Mouse (Mus musculus) cortical plate, adult 2 months (tissue): Measurements from ENCODE around the gene Olfr1030.
"Not testable (repeated sequence)": the region's sequence is repeated elsewhere in the genome, so short reads cannot be mapped to it uniquely, and the experiment has no call there.

Experiments used
- CTCF ChIP-seq: fragments of 200-500 bp; IDR thresholded peaks from 2 replicates; pipeline ENCODE4 v1.5.1; 2011; ENCODE audit warnings: mild to moderate bottlenecking, control low read depth, low read length; ENCODE audit not compliant: insufficient read depth; ENCODE audit errors: extremely low read depth
- POLR2A ChIP-seq: fragments of 200-500 bp; IDR thresholded peaks from 2 replicates; pipeline ENCODE4 v1.6.1; 2011; ENCODE audit warnings: mild to moderate bottlenecking, low read length, control low read depth; ENCODE audit not compliant: insufficient read depth; ENCODE audit errors: extremely low read depth

- TF ChIP-seq POLR2A, CTCF: not testable (repeated sequence)
These were observed 42.4 kb downstream of the Olfr1030 start for GRCm38 (mm10) chr2:86021518-86021917.
